Mouse (Mus musculus): ENCODE measurements around the gene R3hcc1l.

DNA sequence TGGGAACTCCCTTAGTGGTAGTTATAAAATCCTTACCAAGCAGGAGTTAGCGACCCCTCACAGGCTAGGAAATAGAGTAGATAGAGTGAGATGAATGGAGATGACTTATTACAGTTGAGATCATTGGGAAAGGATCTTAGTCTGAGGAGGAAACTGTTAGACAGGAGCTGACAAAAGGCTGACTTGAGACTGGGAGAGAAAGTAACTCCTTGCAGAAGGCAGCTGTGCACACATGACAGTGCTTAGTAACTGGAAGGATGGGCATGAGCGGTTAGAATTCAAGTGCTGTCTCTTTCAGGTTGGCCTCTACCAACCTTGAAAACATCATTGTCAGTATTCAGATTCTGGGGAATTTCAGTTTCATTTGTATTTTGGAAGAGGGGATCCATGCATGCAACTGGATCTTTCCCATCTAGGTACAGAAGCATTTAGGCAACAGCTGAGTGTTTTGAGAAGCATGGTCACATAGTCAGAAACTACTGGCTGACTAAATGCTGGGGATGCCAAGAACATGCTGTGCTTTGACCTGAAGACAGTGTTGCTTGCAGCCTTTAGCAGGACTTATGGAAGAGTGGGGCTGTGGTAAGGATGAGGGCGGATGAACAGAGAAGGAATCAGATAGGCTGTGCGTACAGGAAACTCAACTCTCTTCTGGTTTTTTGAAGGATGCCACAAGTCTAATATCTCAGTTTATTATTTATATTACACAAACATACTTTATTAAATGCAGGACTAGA lies 47.9 kb downstream of the R3hcc1l start:
- no peak for TF ChIP-seq POLR2A (IDR thresholded peaks at IDR 0.05; ENCODE audit: low read depth, low read length)
- TF ChIP-seq CTCF (IDR thresholded peaks at IDR 0.05; ENCODE audit: extremely low read depth, insufficient read length, insufficient replicate concordance, low read depth, low read length) = no peak

Measured in small intestine, adult 2 months (tissue).